In the genomic region with DNA sequence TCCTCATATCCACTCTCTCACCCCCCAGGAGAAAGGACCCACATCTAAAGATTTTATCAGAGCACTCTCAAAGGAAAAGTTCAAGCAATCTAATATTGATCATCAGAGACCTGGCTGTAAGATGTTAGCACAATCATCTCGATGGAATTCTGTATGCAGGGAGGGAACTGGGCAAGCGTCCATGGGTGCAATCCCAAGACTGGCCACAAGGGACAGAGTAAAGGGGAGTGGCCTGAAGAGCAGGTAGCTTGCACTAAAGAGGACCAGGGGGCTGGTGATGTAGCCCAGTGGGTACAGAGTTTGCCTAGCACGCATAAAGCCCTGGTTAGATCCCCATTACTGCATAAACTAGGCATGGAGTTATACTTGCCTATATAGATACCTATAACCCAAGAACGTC, we compare ENCODE assay signal across 8 mouse cellular contexts.
DNase-seq lines count a peak whose midpoint lies in the region; ATAC-seq and TF ChIP-seq lines count a peak whose summit lies in the region.

No protein-coding gene starts in this region.

- no peaks in the 10 kb centered on the region for H3K36me3 ChIP-seq in forebrain, postnatal 0 days (ENCODE audit: insufficient read depth)
- H3K36me3 ChIP-seq in forebrain, embryonic 12.5 days (replicated peaks): no peaks in the 10 kb centered on the region

- H3K27ac ChIP-seq in forebrain, postnatal 0 days (ENCODE audit: low read depth, low read length): no peak overlapping the region
- H3K27ac ChIP-seq in forebrain, embryonic 12.5 days: no peak overlapping the region

- no peaks in the 10 kb centered on the region for H3K4me1 ChIP-seq in forebrain, postnatal 0 days (ENCODE audit: insufficient read depth)
- H3K4me1 ChIP-seq in forebrain, embryonic 12.5 days: peaks cover 16% of the 10 kb centered on the region

- no peaks in the 10 kb centered on the region for H3K9me3 ChIP-seq in forebrain, postnatal 0 days (ENCODE audit: low read length)
- H3K9me3 ChIP-seq in forebrain, embryonic 12.5 days: peaks cover 9% of the 10 kb centered on the region; the same call in 1 of the 2 replicates

- ATAC-seq in forebrain, postnatal 0 days: no peak
- ATAC-seq in forebrain, embryonic 12.5 days (ENCODE audit: low FRiP score): no peak
- peak; percentile 83 for ATAC-seq in common myeloid progenitor, adult 5-6 weeks (replicated peaks; ENCODE audit: low read depth, poor library complexity, severe bottlenecking)
- 0 out of 2 replicates have a peak, but pooled peaks have one; percentile 60 for ATAC-seq in megakaryocyte, adult 5-6 weeks (ENCODE audit: poor library complexity, severe bottlenecking)

- WGBS in forebrain, postnatal 0 days: 28% methylated on average over 4 of the region's 4 CpGs
- WGBS in forebrain, embryonic 12.5 days: 23% methylated on average over 4 of the region's 4 CpGs

- DNase-seq in forebrain, postnatal 0 days: peak; percentile 60
- DNase-seq in 3134 (ENCODE audit: extremely low read depth, insufficient read length, low spot score): peak; percentile 29
- DNase-seq in adrenal gland, adult (ENCODE audit: inconsistent age in 2 of 2, low spot score in 1 of 2): peak; percentile 63 to 91
- DNase-seq in kidney, adult 9 months: peak; percentile 75
- DNase-seq in testis, postnatal 10 days (ENCODE audit: low spot score): peak; percentile 94

- H3K4me2 ChIP-seq in forebrain, postnatal 0 days (ENCODE audit: low read depth): no peak overlapping the region
- no peak overlapping the region for H3K4me2 ChIP-seq in forebrain, embryonic 12.5 days

- H3K9ac ChIP-seq in forebrain, postnatal 0 days: no peak overlapping the region
- no peak overlapping the region for H3K9ac ChIP-seq in forebrain, embryonic 12.5 days

- TF ChIP-seq CTCF in forebrain, postnatal 0 days (IDR thresholded peaks at IDR 0.05; ENCODE audit: low read depth): peak; percentile 71

- H3K4me3 ChIP-seq in forebrain, postnatal 0 days (ENCODE audit: low read depth, low read length): no peak overlapping the region
- H3K4me3 ChIP-seq in forebrain, embryonic 12.5 days (replicated peaks): no peak overlapping the region

- H3K27me3 ChIP-seq in forebrain, postnatal 0 days (ENCODE audit: insufficient read depth, low read length): no peaks in the 10 kb centered on the region
- peaks cover 19% of the 10 kb centered on the region; the same call in 1 of the 2 replicates for H3K27me3 ChIP-seq in forebrain, embryonic 12.5 days

Comparison
In these comparisons a context has a peak if more than half of its experiments do, and no peak if none do; other contexts are left out.
1. ATAC-seq: peak in common myeloid progenitor, adult 5-6 weeks (single experiment) and megakaryocyte, adult 5-6 weeks (single experiment); none in forebrain, postnatal 0 days (single experiment) and forebrain, embryonic 12.5 days (single experiment).
2. DNase-seq: peak in every context shown above with its lines; median percentile 94 in testis, postnatal 10 days; 77 in adrenal gland, adult; 75 in kidney, adult 9 months; 60 in forebrain, postnatal 0 days; 29 in 3134.